Mouse (Mus musculus): ENCODE measurements around the gene Naip2. TPM values are rescaled to one million over a fixed set of nuclear protein-coding genes. Genes with fewer than 3 reads are reported as not detected.

Gene Naip2
- polyA plus RNA-seq, 1 experiment: 0.56 TPM

- DNase-seq (ENCODE audit: extremely low spot score in 1 of 2, low spot score in 1 of 2): peak in 1 of 2 experiments; percentile 55
Observed at GRCm38 (mm10) chr13:100112218-100112972, 89.5 kb downstream of the Naip2 start.

- peak; percentile 37 to 80 for DNase-seq (ENCODE audit: extremely low spot score in 1 of 2, low spot score in 1 of 2)
Observed at GRCm38 (mm10) chr13:100107652-100108472, 94.0 kb downstream of the Naip2 start, which contains the start of gene Serf1. Gene Serf1 (plus strand): TSS chr13:100108012.

- peak; percentile 83 to 97 for DNase-seq (ENCODE audit: extremely low spot score in 1 of 2, low spot score in 1 of 2)
Observed at GRCm38 (mm10) chr13:100103748-100104254, 98.1 kb downstream of the Naip2 start, which contains the start of gene Bdp1. Gene Bdp1 (minus strand): TSS chr13:100104070.

- DNase-seq (ENCODE audit: extremely low spot score in 1 of 2, low spot score in 1 of 2): no peak
Observed at GRCm38 (mm10) chr13:100103052-100103658, 98.7 kb downstream of the Naip2 start.

- DNase-seq (ENCODE audit: extremely low spot score in 1 of 2, low spot score in 1 of 2): no peak
Observed at GRCm38 (mm10) chr13:100098808-100099207, 103.1 kb downstream of the Naip2 start.

Other genes starting within 250 kb of the Naip2 start
- 23.6 and 23.8 TPM in 2 replicates for gene Mccc2, start 186.5 kb downstream of the Naip2 start, polyA plus RNA-seq (2012; rRNA removed)
- 15.8 and 16.0 TPM in 2 replicates for gene Bdp1, start 98.0 kb downstream of the Naip2 start, polyA plus RNA-seq (2012; rRNA removed)
- gene Serf1, start 94.1 kb downstream of the Naip2 start, polyA plus RNA-seq (2012; rRNA removed): 38.2 and 40.1 TPM in 2 replicates
- gene Smn1, start 77.2 kb downstream of the Naip2 start, polyA plus RNA-seq (2012; rRNA removed): 38.0 and 39.1 TPM in 2 replicates
- gene Naip5, start 44.2 kb upstream of the Naip2 start, polyA plus RNA-seq (2012; rRNA removed): 0.95 and 1.3 TPM in 2 replicates
- gene Naip6, start 115.6 kb upstream of the Naip2 start, polyA plus RNA-seq (2012; rRNA removed): 0.62 and 0.65 TPM in 2 replicates